Mouse (Mus musculus): ENCODE measurements around the gene 2310009B15Rik. TPM values are rescaled to one million over a fixed set of nuclear protein-coding genes. Genes with fewer than 3 reads are reported as not detected.

The 2310009B15Rik gene
- total RNA-seq (2014; fragmentation: Nextera tagmentation) (13.2 and 22.3 TPM in 2 replicates), total RNA-seq (2017) (10.2 and 15.2 TPM in 2 replicates)

DNA sequence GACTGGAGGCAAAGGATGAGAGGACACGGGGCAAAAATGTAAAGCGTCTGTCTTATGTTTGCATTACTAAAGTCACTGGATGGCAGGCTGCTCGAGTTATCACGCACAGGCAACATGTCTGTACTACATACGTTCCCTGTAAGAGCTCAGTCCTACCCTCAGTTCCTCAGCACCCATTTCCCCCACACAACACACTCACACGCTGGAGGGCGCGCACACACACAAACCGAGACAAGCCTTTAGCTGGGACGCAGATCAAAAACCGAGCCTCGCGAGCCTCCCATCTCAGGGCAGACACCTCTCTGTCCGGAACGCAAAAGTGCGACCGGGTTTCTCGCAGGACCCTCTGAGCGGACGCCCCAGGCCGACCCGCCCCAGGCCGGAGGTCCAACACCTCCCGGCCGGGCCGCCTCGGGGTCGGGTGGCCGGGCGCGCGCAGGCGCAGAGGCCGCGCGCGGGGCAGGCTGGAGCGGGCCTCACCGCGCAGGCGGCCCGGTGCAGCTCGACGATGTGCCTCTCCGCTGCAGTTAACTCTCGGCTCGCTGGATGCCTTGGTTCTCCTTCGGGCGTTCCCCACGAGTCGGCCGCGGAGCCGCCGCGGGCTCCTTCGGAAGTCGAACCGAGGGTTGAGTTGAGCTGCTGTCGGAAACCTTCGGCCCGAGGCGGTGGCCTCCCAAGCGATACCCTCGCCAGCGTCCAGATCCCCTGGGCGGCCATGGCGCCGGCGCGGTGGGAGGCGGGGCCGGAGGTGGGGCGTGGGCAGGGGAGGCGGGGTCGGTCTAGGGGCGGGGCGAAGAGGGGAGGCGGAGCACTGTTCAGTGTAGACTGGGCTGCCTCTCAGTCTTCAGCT, at the start of gene 2310009B15Rik:
2310009B15Rik (minus strand) TSS at position 752 of the 850 bp plus-strand sequence.
- ATAC-seq (replicated peaks; ENCODE audit: poor library complexity, severe bottlenecking): peak; percentile 96

DNA sequence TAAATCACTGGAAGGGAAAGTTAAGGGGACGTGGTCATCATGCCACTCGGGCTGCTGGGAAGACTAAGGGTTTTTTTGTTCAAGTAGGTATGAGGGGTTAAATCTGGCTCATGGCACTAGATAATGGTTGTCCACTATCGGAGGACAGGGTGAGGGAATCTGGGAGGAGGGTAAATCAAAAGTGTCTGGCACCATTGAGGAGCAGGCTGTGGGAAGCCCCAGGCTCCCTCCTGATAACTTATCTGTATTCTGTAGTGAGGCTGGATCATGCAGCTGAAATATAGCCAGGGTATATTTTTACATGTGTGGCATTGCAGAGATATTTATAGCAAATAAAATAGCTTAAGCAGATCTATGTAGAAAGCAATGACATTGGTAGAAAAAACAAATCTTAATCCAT, 49.6 kb upstream of the 2310009B15Rik start:
- no peak for ATAC-seq (replicated peaks; ENCODE audit: poor library complexity, severe bottlenecking)

DNA sequence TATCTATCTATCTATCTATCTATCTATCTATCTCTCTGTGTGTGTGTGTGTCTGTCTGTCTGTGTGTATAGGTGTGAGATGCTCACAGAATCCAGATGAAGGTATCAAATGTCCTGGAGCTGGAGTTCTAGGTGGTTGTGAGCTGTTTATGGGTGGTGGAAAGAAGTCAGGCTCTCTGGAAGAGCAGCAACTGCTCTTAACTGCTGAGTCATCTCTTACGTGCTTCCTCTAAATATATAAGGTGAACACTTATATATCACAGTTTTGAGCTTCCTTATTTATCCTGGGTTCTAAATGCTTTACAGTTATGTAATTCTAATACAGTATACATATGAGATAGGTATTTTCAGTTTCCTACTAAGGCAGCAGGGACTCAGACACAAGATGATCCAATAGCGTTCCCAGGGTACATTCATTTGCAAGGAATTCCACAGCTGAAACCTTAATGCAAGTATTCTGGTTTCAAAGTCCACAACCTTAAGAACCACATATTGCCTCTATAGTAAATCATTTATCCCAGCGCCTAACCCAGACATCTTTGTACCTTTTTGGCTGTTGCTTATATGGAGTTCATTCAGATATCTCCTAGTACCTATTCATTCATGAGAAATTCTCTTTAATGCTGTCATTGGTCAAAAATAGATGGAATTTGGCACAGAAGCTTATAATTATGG, 48.6 kb upstream of the 2310009B15Rik start:
- no peak for ATAC-seq (replicated peaks; ENCODE audit: poor library complexity, severe bottlenecking)

DNA sequence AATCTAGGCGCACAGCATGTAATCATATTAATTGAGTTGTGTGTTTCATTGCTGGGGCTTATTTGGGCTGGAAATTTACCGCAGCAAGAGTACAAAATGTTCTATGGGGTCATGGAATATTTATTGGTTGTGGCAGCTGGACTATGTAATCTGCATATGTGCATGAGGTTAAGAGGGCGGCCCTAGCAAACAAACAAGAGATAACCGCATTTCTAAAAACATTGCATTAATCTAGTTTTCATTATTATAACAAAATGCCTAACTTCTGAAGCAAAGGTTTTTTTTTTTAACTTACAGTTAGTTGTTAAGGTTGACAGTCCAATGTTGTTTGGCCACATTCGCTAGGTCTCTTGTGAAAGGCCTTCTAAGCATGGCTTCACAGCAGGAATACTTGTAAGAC, 47.2 kb upstream of the 2310009B15Rik start:
- ATAC-seq (replicated peaks; ENCODE audit: poor library complexity, severe bottlenecking): no peak

DNA sequence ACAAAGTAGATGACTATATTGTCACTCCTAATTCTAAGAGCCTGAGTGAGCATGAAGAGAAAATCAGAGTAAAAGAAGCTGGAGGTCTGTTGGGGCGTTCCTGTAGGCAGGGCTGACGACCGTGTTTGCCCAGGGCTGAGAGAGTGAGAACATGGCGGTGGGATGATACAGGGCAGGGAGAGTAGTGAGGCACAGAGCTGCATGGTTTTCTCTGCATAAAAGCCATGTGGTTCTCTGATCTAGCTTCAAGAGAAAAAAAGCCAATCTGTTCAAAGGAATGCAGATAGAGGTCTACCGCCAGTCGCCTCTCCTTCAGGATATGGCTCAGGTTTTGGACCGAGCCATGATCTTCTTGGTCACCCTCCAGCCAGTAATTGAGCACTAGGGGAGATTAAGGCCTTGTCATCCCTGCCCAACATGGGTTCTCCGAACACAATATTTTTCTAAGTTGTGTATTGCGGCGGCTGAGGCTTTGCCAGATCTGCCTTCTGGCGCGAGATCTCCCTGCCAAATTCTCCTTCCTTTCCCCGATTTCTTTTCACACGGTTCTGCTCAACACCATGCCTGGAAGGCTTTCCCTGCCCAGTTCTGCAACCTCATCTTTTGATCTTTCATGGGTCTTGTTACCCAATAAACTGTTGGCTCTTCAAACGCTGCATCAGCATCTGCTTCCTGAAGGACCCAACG, 44.9 kb upstream of the 2310009B15Rik start:
- no peak for ATAC-seq (replicated peaks; ENCODE audit: poor library complexity, severe bottlenecking)

DNA sequence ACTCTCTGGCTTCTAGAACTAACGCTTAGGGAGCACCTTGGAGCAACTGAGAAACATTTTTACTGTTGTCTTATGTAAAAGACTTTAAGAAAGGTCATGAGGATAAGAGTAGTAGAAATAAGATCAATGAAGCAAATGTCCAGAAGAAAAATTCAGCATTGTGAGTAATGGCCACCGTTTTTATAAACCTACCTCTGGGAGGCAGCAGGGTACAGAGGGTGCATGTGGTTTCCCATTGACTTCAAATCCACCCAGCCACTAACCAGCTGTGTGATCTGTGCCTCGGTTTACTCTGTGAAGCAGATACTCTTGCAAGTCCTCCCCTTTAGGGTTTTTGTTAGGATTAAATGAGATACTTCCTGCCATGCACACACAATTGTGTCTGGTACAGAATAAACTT, 39.4 kb upstream of the 2310009B15Rik start:
- ATAC-seq (replicated peaks; ENCODE audit: poor library complexity, severe bottlenecking): no peak

DNA sequence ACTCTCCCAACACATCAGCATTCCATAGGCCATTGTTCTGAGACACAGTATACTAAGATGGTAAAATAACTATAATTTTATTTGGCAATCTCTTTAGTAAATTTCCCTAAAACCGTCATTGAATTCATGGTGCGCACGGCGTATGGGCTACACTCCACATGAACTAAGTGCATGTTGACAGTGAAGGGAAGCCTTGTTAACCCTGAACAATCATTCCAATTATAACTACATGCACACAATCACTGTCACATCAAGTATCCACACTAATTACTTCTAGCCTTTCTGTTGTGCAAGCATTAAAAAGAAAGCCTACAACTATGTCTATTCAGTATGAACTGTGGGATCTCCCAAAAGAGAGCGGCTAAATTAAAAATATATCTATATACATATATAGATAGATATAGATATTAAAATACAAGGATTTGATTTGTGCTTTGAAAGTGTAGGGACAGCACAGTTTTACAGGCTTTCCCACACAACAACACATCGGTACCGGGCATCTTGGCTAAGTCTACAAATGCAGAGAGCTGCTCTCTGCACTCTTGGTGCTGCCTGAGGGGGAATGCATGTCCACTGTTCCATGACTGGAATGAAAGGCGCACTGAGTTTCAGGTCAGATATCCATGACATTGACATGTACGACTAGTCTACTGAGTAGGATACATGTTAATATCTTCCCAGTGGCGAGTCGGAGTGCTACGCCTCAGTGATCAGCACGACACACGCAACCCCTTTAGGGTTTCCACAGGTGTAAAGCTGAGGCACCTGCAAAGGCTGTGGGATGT, 21.0 kb upstream of the 2310009B15Rik start:
- ATAC-seq (replicated peaks; ENCODE audit: poor library complexity, severe bottlenecking): no peak

DNA sequence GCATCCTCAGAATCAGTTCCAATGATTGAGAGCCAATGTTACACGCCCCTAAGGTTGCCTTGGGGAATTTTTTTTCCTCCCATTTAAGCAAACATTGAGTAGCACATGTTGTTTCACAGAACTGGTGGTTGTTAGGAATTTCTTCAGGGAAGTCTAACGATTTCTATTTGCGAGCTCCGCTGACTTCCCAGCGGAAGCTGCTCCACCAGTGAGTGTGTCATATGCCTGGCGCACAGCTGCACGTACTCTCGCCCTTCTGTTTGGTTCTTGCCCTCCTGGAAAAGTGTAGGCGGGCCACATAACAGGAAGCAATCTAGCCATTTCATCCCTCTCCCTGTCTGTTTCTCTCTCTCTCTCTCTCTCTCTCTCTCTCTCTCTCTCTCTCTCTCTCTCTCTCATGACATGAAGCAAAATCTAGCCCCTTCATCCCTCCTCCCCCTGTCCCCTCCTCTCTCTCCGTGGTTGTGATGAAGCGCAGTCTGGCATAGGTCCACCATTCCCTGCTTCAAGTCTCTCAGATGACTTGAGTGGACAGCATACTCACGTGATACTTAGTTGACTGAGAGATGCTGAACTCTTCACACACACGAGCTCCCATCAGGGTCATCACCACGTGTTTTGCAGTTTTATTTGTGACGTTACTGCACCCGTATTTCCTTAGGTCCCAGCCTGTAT, 19.9 kb upstream of the 2310009B15Rik start:
- ATAC-seq (replicated peaks; ENCODE audit: poor library complexity, severe bottlenecking): no peak

DNA sequence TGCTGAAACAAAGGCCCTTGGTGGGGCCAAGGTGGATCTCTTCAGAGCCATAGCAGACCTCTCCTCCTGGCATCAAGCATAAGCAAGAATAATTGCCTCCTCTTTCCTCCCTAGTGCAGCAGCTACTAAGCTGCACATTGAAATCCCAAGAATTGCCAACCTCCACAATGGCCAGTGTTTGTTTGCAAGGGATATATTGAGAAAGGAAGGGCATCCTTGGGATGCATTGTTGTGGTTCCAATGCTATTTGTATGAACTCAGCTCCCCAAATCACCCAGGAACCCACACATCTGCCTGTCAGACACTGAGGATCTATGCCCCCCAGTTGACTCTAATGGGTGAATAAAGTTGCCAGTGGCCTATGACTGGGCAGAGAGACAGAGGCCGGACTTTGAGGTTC, 5.8 kb downstream of the 2310009B15Rik start:
- ATAC-seq (replicated peaks; ENCODE audit: poor library complexity, severe bottlenecking): no peak

DNA sequence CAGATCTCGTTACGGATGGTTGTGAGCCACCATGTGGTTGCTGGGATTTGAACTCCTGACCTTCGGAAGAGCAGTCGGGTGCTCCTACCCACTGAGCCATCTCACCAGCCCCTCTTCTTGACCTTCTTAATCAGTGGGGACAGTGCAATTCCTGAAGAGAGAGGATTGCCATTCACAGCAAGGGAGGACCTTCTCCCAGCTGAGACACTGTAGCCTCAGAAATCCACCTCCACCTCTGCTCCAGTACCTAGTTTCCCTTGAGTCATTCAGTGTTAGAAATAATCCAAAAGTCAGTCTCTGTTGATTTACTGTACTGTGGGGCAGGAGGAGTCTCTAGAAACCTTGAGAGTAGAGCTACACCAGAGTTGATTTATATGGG, 6.5 kb downstream of the 2310009B15Rik start:
- no peak for ATAC-seq (replicated peaks; ENCODE audit: poor library complexity, severe bottlenecking)

DNA sequence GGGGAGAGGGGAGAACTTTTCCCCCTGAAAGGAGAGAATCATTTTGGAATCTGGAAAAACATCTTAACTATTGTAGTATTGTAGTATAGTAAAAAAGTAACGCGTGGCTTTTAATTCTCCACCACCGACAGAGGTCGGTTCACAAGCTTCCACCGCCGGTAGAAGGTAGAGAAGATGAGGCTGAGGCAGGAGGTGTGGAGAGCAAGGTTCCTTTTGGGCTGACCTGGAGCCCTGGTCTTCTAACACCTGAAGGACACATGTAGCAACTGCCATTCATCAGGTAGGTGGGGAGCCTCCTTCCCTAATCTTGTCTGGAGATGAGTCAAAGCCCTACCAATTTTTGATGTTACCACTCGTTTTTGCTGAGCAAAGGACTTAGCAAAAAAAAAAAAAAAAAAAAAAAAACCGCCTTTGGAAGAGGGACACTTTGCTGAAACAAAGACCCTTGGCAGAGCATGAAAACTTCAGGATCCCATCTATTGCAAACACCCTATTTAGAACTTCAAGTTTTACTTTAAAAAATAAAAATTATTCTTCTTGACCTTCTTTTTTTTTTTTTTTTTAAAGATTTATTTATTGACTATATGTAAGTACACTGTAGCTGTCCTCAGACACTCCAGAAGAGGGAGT, 7.0 kb downstream of the 2310009B15Rik start:
- ATAC-seq (replicated peaks; ENCODE audit: poor library complexity, severe bottlenecking): no peak

DNA sequence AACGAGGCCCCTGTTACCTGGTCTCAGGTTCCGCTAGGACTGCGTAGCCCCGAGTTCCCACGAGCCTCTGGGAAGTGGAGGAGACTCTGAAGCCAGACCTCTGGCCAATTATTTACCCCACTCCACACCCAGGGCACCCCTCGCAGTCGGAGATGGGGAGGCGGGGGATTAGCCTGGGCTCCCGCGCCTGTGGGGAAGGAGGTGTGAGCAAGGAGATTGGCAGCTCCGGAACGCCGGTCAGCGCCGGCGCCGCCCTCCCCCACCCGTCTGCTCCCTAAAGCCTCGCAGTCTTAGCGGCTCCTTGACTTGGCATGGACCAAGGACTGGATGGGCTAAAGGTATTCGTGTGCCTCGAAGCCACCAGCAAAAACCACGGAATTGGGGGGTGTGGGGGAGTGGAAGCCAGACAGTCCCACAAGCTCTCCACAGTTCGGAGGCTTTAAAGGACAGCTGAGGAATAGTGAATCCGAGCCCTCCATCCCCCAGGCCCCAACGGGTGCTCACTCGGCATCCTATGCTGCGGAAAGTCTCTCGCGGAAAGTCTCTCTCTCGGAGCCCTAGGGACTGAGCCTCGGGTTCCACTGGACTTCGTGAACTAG, 8.0 kb downstream of the 2310009B15Rik start, which contains the start of gene Lhx9:
Lhx9 (minus strand) TSS at position 67 of the 599 bp plus-strand sequence.
- ATAC-seq (replicated peaks; ENCODE audit: poor library complexity, severe bottlenecking): peak; percentile 49

DNA sequence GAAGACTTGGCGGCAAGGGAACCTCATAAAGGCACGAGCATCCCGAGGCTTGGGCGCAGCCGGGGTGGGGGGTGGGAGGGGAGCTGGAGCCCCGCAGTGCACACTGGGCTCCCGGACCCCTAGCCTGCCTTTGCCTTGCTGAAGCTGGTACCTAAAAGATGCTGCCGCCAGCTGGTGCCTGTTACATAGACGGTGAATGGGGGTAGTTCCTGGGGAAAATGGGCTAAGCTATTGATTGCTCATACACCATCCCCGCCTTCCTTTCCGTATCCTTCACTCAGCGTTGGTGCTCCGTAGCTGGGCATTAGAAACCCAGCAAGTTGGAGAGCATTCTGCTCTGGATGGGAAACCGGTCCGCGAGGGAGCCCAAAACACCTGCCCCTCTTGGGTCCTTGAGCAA, 8.6 kb downstream of the 2310009B15Rik start:
- 0 out of 2 replicates have a peak, but pooled peaks have one; percentile 1 for ATAC-seq (replicated peaks; ENCODE audit: poor library complexity, severe bottlenecking)

DNA sequence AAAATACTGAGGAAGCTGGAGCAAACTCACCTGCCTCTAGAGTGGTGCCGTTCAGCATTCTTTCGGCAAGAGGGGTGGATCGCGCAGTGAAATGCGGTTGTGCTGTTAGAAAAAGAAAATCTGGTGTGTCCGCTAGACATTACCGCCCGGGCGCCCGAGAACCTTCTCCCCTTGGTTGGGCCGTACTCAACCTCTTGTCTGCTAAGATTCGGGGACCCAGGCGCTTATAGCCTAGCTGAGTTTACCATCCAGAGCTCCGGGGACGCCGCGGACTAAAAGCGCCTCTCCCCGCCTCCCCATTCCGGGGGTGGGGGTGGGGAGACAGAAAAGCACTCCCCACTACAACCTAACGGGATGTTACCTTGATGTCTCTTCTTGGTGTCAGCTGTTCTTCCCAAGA, 9.5 kb downstream of the 2310009B15Rik start:
- ATAC-seq (replicated peaks; ENCODE audit: poor library complexity, severe bottlenecking): no peak

DNA sequence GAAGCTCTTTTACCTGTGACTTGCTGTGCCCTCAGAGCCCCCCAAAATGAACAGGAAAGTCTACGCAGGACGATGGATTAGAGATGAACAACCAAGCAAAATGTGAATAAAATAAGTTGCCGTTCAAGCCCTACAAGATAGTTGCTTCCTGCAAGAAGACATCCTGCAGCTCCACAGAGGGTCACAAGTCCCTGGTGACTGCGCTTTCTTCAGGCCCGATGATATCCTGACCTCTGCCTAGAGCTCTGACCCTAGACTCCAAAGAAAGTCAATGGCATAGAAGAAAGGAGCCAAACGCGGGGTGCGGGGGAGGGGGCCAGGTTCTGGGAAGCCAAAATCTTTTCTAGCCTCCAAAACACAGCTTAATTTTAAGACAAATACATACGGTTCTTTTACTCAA, 10.1 kb downstream of the 2310009B15Rik start:
- ATAC-seq (replicated peaks; ENCODE audit: poor library complexity, severe bottlenecking): no peak

DNA sequence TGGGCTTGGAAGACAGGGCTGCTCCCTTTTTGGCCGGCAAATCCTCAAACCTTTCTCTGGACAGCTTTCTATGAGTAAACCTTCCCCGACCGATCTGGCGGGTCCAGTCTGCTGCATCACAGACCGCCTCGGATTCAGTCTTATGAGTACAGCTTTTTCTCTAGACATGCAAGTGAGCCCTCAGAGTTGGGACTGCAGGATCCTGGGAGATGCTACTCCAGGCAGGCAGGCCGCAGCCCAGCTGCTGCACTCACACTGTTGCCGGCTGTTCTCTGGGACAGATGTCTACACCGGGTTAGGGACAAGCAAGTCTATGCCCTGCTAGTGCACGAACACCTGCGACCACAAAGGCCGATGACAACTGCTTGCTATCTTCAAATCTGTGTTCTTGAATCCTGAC, 10.5 kb downstream of the 2310009B15Rik start:
- ATAC-seq (replicated peaks; ENCODE audit: poor library complexity, severe bottlenecking): no peak

DNA sequence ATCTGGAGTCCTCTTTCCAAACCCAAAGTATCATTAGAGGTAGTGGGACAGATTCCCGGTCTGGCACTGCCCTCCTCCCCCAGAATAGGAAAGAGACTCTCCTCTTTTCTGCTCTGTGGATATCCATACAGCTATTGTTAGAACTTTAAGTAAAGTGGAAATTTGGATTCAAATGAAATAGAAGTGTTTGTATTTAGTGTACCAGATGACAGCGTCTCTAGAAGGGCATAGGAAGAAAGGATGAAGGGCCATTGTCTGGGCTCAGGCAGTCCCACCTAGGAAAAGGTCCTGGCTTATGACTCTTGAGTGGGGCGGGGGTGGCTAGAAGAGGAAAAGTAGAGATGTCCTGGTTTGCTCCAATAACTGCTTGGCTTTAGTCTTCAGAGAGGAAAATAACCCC, 11.2 kb downstream of the 2310009B15Rik start:
- no peak for ATAC-seq (replicated peaks; ENCODE audit: poor library complexity, severe bottlenecking)

DNA sequence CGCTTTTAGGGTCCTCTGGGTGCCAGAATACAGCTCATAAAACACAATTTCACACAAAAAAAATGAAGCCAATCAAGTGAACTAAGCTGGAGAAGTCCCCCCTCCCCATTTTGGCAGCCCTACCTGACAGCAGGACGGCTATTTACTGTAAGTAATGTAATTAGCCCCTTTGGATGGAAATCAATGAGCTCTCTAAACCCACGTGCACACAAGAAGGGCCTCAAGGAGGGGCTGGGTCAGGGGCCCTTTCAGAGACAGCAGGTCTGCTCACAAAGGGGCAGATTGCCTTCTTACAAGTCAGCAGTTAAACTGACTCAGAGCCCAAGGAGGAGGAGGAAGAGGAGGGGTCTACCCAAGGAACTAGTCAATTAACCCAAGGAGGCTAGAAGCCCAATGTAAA, 12.5 kb downstream of the 2310009B15Rik start:
- no peak for ATAC-seq (replicated peaks; ENCODE audit: poor library complexity, severe bottlenecking)
